Mouse (Mus musculus) lung, adult 2 months (tissue): Measurements from ENCODE around the gene Fam83f.

Source experiments
- CTCF ChIP-seq: fragments of 200-500 bp; IDR thresholded peaks from 2 replicates; pipeline ENCODE4 v1.5.1; 2011; ENCODE audit warnings: mild to moderate bottlenecking, low read length, control low read depth; ENCODE audit not compliant: insufficient read depth
- POLR2A ChIP-seq: fragments of 200-500 bp; IDR thresholded peaks from 2 replicates; pipeline ENCODE4 v1.6.1; 2011; ENCODE audit warnings: low read depth, mild to moderate bottlenecking, control low read depth, low read length, borderline replicate concordance; ENCODE audit errors: extremely low read depth

- no peak for TF ChIP-seq POLR2A
- TF ChIP-seq CTCF, result no peak
Observed at GRCm38 (mm10) chr15:80683151-80683550, 11.5 kb downstream of the Fam83f start.
